Comparison of ENCODE assay signal across 9 mouse cellular contexts in the genomic region with DNA sequence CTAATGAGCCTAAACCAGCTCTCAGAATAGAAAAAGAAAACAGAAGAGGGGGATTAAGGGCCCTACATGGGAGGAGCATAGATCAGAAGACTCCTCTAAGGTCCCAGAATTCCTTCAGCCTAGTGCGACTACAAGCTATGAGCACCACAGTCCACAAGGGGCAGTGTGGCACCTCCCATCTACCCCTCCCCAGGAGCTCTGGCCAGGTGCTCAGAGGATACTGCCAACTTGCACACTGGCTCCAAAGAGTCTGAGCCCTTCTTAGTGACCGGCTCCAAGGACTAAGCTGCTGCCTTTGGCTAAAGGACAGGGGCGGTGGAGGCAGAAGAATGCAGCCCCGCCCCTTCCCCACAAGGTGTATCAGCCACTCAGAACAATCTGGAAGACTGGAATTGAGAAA.
A peak's percentile ranks its signal among the peaks of the same experiment; 100 is the strongest.
DNase-seq lines count a peak whose midpoint lies in the region; ATAC-seq and TF ChIP-seq lines count a peak whose summit lies in the region.
"Had no signal": no experiment of that assay in that cellular context is flagged by ENCODE, and none has a peak within 500 bp of the region (broad histone marks: within the 10 kb centered on the region; RNA-seq: fewer than 3 reads in every experiment).

No protein-coding gene starts in this region.

- H3K36me3 ChIP-seq in hindbrain, embryonic 12.5 days = no peaks in the 10 kb centered on the region
- no peaks in the 10 kb centered on the region for H3K36me3 ChIP-seq in midbrain, postnatal 0 days (ENCODE audit: insufficient read depth, low read length)

- intact Hi-C loops in left cerebral cortex, postnatal 4 days (cut with DNase I) = no loop called here

- H3K27ac ChIP-seq in hindbrain, embryonic 12.5 days = peak overlapping the region; percentile 64; the same call in 1 of the 2 replicates
- H3K27ac ChIP-seq in midbrain, postnatal 0 days (ENCODE audit: low read depth, low read length) = no peak overlapping the region

- H3K9ac ChIP-seq in hindbrain, embryonic 12.5 days = no peak overlapping the region
- no peak overlapping the region for H3K9ac ChIP-seq in midbrain, postnatal 0 days (replicated peaks; ENCODE audit: low read length, poor library complexity, severe bottlenecking)

- H3K9me3 ChIP-seq in hindbrain, embryonic 12.5 days (replicated peaks) = no peaks in the 10 kb centered on the region
- H3K9me3 ChIP-seq in midbrain, postnatal 0 days (ENCODE audit: low read length) = no peaks in the 10 kb centered on the region

- no peak overlapping the region for H3K4me2 ChIP-seq in hindbrain, embryonic 12.5 days (replicated peaks)
- H3K4me2 ChIP-seq in midbrain, postnatal 0 days (ENCODE audit: low read depth, low read length, poor library complexity, severe bottlenecking) = no peak overlapping the region

- no peak for ATAC-seq in hindbrain, embryonic 12.5 days (ENCODE audit: low FRiP score)
- 0 out of 2 replicates have a peak, but pooled peaks have one; percentile 53 for ATAC-seq in midbrain, postnatal 0 days (ENCODE audit: low FRiP score)

- H3K4me1 ChIP-seq in hindbrain, embryonic 12.5 days = peaks cover 88% of the 10 kb centered on the region
- peaks cover 20% of the 10 kb centered on the region for H3K4me1 ChIP-seq in midbrain, postnatal 0 days (ENCODE audit: insufficient read depth, low read length)

- 36% methylated on average over 4 of the region's 4 CpGs for WGBS in hindbrain, embryonic 12.5 days
- WGBS in midbrain, postnatal 0 days = 28% methylated on average over 4 of the region's 4 CpGs

- peak; percentile 28 for DNase-seq in right cerebral cortex, postnatal 4 days
- DNase-seq in right cerebral cortex, postnatal 36 days (ENCODE audit: low spot score in 2 of 2) = no peak
- DNase-seq in brain, adult 2 months (ENCODE audit: low read depth, low spot score) = peak; percentile 86
- DNase-seq in fat pad, adult 2 months (ENCODE audit: extremely low read depth, low read depth, low spot score) = peak; percentile 39
- peak; percentile 75 for DNase-seq in left cerebral cortex, postnatal 4 days
- DNase-seq in midbrain, postnatal 0 days (ENCODE audit: low spot score) = peak; percentile 81
- peak; percentile 26 for DNase-seq in yolk sac, embryonic 10.5 days (ENCODE audit: low spot score)

- no peak overlapping the region for H3K4me3 ChIP-seq in hindbrain, embryonic 12.5 days
- no peak overlapping the region for H3K4me3 ChIP-seq in midbrain, postnatal 0 days (ENCODE audit: low read depth, low read length)
- H3K4me3 ChIP-seq: myocyte had no signal

- TF ChIP-seq CTCF in midbrain, postnatal 0 days (IDR thresholded peaks at IDR 0.05) = peak; percentile 70

- H3K27me3 ChIP-seq in hindbrain, embryonic 12.5 days = no peaks in the 10 kb centered on the region
- H3K27me3 ChIP-seq in midbrain, postnatal 0 days (ENCODE audit: insufficient read depth, low read length) = no peaks in the 10 kb centered on the region

Comparison
In these comparisons a context has a peak if more than half of its experiments do, and no peak if none do; other contexts are left out.
1. DNase-seq: peak in right cerebral cortex, postnatal 4 days (single experiment), brain, adult 2 months (single experiment), fat pad, adult 2 months (single experiment), left cerebral cortex, postnatal 4 days (single experiment), midbrain, postnatal 0 days (single experiment) and yolk sac, embryonic 10.5 days (single experiment); none in right cerebral cortex, postnatal 36 days (0 of 2).